ENCODE assay signal across 12 mouse cellular contexts in genomic region chr11:76253918-76254264, GRCm38 (mm10). TPM values are rescaled to one million over a fixed set of nuclear protein-coding genes. Genes with fewer than 3 reads are reported as not detected.
DNase-seq lines count a peak whose midpoint lies in the region; ATAC-seq and TF ChIP-seq lines count a peak whose summit lies in the region.
"Had no signal": no experiment of that assay in that cellular context is flagged by ENCODE, and none has a peak within 500 bp of the region (broad histone marks: within the 10 kb centered on the region; RNA-seq: fewer than 3 reads in every experiment).

No protein-coding gene starts in this region.

- H3K9ac ChIP-seq in neural tube, embryonic 11.5 days (ENCODE audit: low read length) = peak overlapping the region; percentile 33; the same call in 1 of the 2 replicates
- no peak overlapping the region for H3K9ac ChIP-seq in limb, embryonic 14.5 days (ENCODE audit: low read depth, low read length, severe bottlenecking)

- ATAC-seq in neural tube, embryonic 11.5 days (ENCODE audit: insufficient read depth, low FRiP score, low TSS enrichment) = no peak; the same call in 1 of the 2 replicates
- ATAC-seq in limb, embryonic 14.5 days (ENCODE audit: low FRiP score, low read depth) = 0 out of 2 replicates have a peak, but pooled peaks have one; percentile 8

- WGBS in neural tube, embryonic 11.5 days = 71% methylated on average over 4 of the region's 4 CpGs
- WGBS in limb, embryonic 14.5 days = 89% methylated on average over 4 of the region's 4 CpGs

- DNase-seq in gastrocnemius, postnatal 25 days = peak; percentile 29
- DNase-seq in gastrocnemius, adult 8-10 months (ENCODE audit: low spot score in 2 of 2) = no peak
- no peak for DNase-seq in neural tube, embryonic 11.5 days (ENCODE audit: low spot score)
- no peak for DNase-seq in neural tube, embryonic 10.5 days (ENCODE audit: extremely low spot score, low spot score)
- DNase-seq in limb, embryonic 14.5 days (ENCODE audit: low spot score) = no peak
- no peak for DNase-seq in testis, postnatal 10 days (ENCODE audit: low spot score)
- DNase-seq in thymus, adult 18-20 months = no peak
- DNase-seq in adrenal gland, adult 2 months = no peak

- no peak for TF ChIP-seq POLR2A in limb, embryonic 14.5 days (IDR thresholded peaks at IDR 0.05; ENCODE audit: borderline replicate concordance, extremely low read depth, insufficient read depth, insufficient read length)

- no peaks in the 10 kb centered on the region for H3K9me3 ChIP-seq in neural tube, embryonic 11.5 days (ENCODE audit: control insufficient read depth, low read length)
- H3K9me3 ChIP-seq in limb, embryonic 14.5 days (ENCODE audit: control insufficient read depth, low read length) = no peaks in the 10 kb centered on the region
- H3K9me3 ChIP-seq: heart, embryonic 12.5 days had no signal

- H3K4me3 ChIP-seq in neural tube, embryonic 11.5 days (ENCODE audit: low read depth, low read length) = no peak overlapping the region
- H3K4me3 ChIP-seq in limb, embryonic 14.5 days (replicated peaks; ENCODE audit: low read length) = no peak overlapping the region
- H3K4me3 ChIP-seq: heart, embryonic 12.5 days had no signal

- H3K4me1 ChIP-seq in neural tube, embryonic 11.5 days (ENCODE audit: control insufficient read depth, insufficient read depth, low read length) = peaks cover 13% of the 10 kb centered on the region
- H3K4me1 ChIP-seq in limb, embryonic 14.5 days (ENCODE audit: control insufficient read depth, insufficient read depth, low read length) = peaks cover 14% of the 10 kb centered on the region

- H3K36me3 ChIP-seq in neural tube, embryonic 11.5 days (ENCODE audit: control insufficient read depth, insufficient read depth, low read length) = no peaks in the 10 kb centered on the region; the same call in 1 of the 2 replicates
- H3K36me3 ChIP-seq in limb, embryonic 14.5 days (ENCODE audit: control insufficient read depth, insufficient read depth, low read length) = peaks cover 42% of the 10 kb centered on the region

- no peak overlapping the region for H3K27ac ChIP-seq in neural tube, embryonic 11.5 days (ENCODE audit: low read depth, low read length)
- no peak overlapping the region for H3K27ac ChIP-seq in limb, embryonic 14.5 days (replicated peaks; ENCODE audit: low read depth, low read length)
- H3K27ac ChIP-seq: kidney, postnatal 0 days had no signal

- H3K4me2 ChIP-seq in neural tube, embryonic 11.5 days (ENCODE audit: low read depth) = no peak overlapping the region
- no peak overlapping the region for H3K4me2 ChIP-seq in limb, embryonic 14.5 days (replicated peaks; ENCODE audit: low read depth, low read length, severe bottlenecking)
- H3K4me2 ChIP-seq: heart, embryonic 12.5 days had no signal

- no peaks in the 10 kb centered on the region for H3K27me3 ChIP-seq in neural tube, embryonic 11.5 days (ENCODE audit: control insufficient read depth, insufficient read depth, low read length)
- H3K27me3 ChIP-seq in limb, embryonic 14.5 days (ENCODE audit: control insufficient read depth, insufficient read depth, low read length) = no peaks in the 10 kb centered on the region
- H3K27me3 ChIP-seq: CH12.LX; heart, embryonic 12.5 days had no signal

RNA-seq across cellular contexts. Expression of gene Glod4, which starts 10.4 kb away (rescaled TPM):
- 10 to 100 TPM; 19.7 to 20.4 TPM for total RNA-seq in gastrocnemius, postnatal 25 days (2021)
- total RNA-seq in gastrocnemius, adult 8-10 months (2022) = 10 to 100 TPM; 22.0 to 24.5 (median 22.7) TPM
- 116 and 118 TPM in 2 replicates for polyA plus RNA-seq in neural tube, embryonic 11.5 days (2014; fragmentation: Nextera tagmentation; extraction: Ambion mirVana)
- polyA plus RNA-seq in limb, embryonic 14.5 days (2012; rRNA removed) = 36.4 and 56.2 TPM in 2 replicates
- polyA plus RNA-seq in limb, embryonic 14.5 days (2014; fragmentation: Nextera tagmentation; extraction: Ambion mirVana) = 140 and 141 TPM in 2 replicates
- 10 to 100 TPM; 76.3 to 86.1 TPM for total RNA-seq in adrenal gland, adult 2 months (2021)
- 1.7 TPM in 2 replicates for polyA plus RNA-seq in adrenal gland, adult 2 months (2012; rRNA removed)

RNA-seq across cellular contexts. Expression of gene Mrm3, which starts 10.4 kb away (rescaled TPM):
- 10 to 100 TPM; 11.9 to 13.7 TPM for total RNA-seq in gastrocnemius, postnatal 25 days (2021)
- total RNA-seq in gastrocnemius, adult 8-10 months (2022) = 10 to 100 TPM; 12.8 to 14.7 (median 13.1) TPM
- polyA plus RNA-seq in neural tube, embryonic 11.5 days (2014; fragmentation: Nextera tagmentation; extraction: Ambion mirVana) = 18.6 and 18.8 TPM in 2 replicates
- polyA plus RNA-seq in limb, embryonic 14.5 days (2012; rRNA removed) = 11.9 and 15.2 TPM in 2 replicates
- polyA plus RNA-seq in limb, embryonic 14.5 days (2014; fragmentation: Nextera tagmentation; extraction: Ambion mirVana) = 20.8 and 20.9 TPM in 2 replicates
- 10 to 100 TPM; 18.1 to 21.3 TPM for total RNA-seq in adrenal gland, adult 2 months (2021)
- 10.4 and 13.0 TPM in 2 replicates for polyA plus RNA-seq in adrenal gland, adult 2 months (2012; rRNA removed)

RNA-seq across cellular contexts. Expression of gene Gemin4, which starts 36.4 kb away (rescaled TPM):
- 1 to 10 TPM; 1.4 to 1.5 TPM for total RNA-seq in gastrocnemius, postnatal 25 days (2021)
- 1 to 10 TPM; 2.0 to 4.3 (median 3.6) TPM for total RNA-seq in gastrocnemius, adult 8-10 months (2022)
- polyA plus RNA-seq in neural tube, embryonic 11.5 days (2014; fragmentation: Nextera tagmentation; extraction: Ambion mirVana) = 37.9 and 43.6 TPM in 2 replicates
- polyA plus RNA-seq in limb, embryonic 14.5 days (2012; rRNA removed) = 14.8 and 17.1 TPM in 2 replicates
- polyA plus RNA-seq in limb, embryonic 14.5 days (2014; fragmentation: Nextera tagmentation; extraction: Ambion mirVana) = 32.0 and 32.6 TPM in 2 replicates
- 1 to 10 TPM; 5.4 to 9.1 TPM for total RNA-seq in adrenal gland, adult 2 months (2021)
- polyA plus RNA-seq in adrenal gland, adult 2 months (2012; rRNA removed) = 4.5 and 5.9 TPM in 2 replicates
- total RNA-seq: monocyte, adult 5-6 weeks had no signal

RNA-seq across cellular contexts. Expression of gene Dbil5, which starts 36.5 kb away (rescaled TPM):
- under 1 TPM in 1 of 2 experiments, not detected in 1; 0.51 TPM for total RNA-seq in gastrocnemius, postnatal 25 days (2021)
- total RNA-seq in gastrocnemius, adult 8-10 months (2022) = not detected
- polyA plus RNA-seq in neural tube, embryonic 11.5 days (2014; fragmentation: Nextera tagmentation; extraction: Ambion mirVana) = 0.46 TPM in 1 of 2 replicates, not detected in the other
- polyA plus RNA-seq in limb, embryonic 14.5 days (2012; rRNA removed) = 0.41 and 0.93 TPM in 2 replicates
- 0.64 and 1.4 TPM in 2 replicates for polyA plus RNA-seq in limb, embryonic 14.5 days (2014; fragmentation: Nextera tagmentation; extraction: Ambion mirVana)
- total RNA-seq in adrenal gland, adult 2 months (2021) = under 1 TPM; 0.72 to 0.73 TPM
- polyA plus RNA-seq in adrenal gland, adult 2 months (2012; rRNA removed) = 0.97 TPM in 1 of 2 replicates, not detected in the other
- total RNA-seq: monocyte, adult 5-6 weeks had no signal
